Mouse (Mus musculus) midbrain, embryonic 11.5 days (tissue): ENCODE results near the gene G6pc3. TPM values are rescaled to one million over a fixed set of nuclear protein-coding genes. Genes with fewer than 3 reads are reported as not detected.

Experiments
- ATAC-seq: fragments of 200-750 bp; cut with Nextera tagmentation; 2 replicates; pipeline ENCODE4 v1.8.0; 2017; ENCODE audit warnings: moderate TSS enrichment, moderate library complexity; ENCODE audit not compliant: low FRiP score
- DNase-seq: peaks from one replicate; pipeline ENCODE4 v3.0.0; 2015; ENCODE audit warnings: low spot score; ENCODE audit errors: missing footprints
- H3K27ac ChIP-seq: fragments of 300-500 bp; sonication (generic); 2 replicates; pipeline ENCODE4 v1.5.1; 2014; ENCODE audit warnings: low read depth, low read length
- H3K27me3 ChIP-seq: fragments of 300-500 bp; sonication (generic); 2 replicates; pipeline ENCODE4 v1.6.1; 2014; ENCODE audit warnings: mild to moderate bottlenecking, low read length, moderate library complexity, mixed read lengths; ENCODE audit not compliant: control insufficient read depth, insufficient read depth
- H3K36me3 ChIP-seq: fragments of 300-500 bp; sonication (generic); 2 replicates; pipeline ENCODE4 v1.6.1; 2014; ENCODE audit warnings: mild to moderate bottlenecking, low read length, moderate library complexity, mixed read lengths; ENCODE audit not compliant: control insufficient read depth, insufficient read depth
- H3K4me1 ChIP-seq: fragments of 300-500 bp; sonication (generic); 2 replicates; pipeline ENCODE4 v1.6.1; 2014; ENCODE audit warnings: low read length; ENCODE audit not compliant: control insufficient read depth, insufficient read depth
- H3K4me2 ChIP-seq: fragments of 300-500 bp; sonication (generic); 2 replicates; pipeline ENCODE4 v1.6.1; 2014; ENCODE audit warnings: mild to moderate bottlenecking, moderate library complexity
- H3K4me3 ChIP-seq: fragments of 300-500 bp; sonication (generic); 2 replicates; pipeline ENCODE4 v1.5.1; 2014; ENCODE audit warnings: low read depth, low read length
- H3K9ac ChIP-seq: fragments of 300-500 bp; sonication (generic); 2 replicates; pipeline ENCODE4 v1.6.1; 2014; ENCODE audit warnings: low read length
- H3K9me3 ChIP-seq: fragments of 300-500 bp; sonication (generic); 2 replicates; pipeline ENCODE4 v1.6.1; 2016; ENCODE audit warnings: low read length; ENCODE audit not compliant: control insufficient read depth
- WGBS: fragments of 180-500 bp; shearing (Covaris S2); extraction: QIAGEN DNeasy Blood & Tissue Kit; methylation state at CpG from one replicate; pipeline ENCODE4 v1.1.7; 2014; 5-methylcytosine and 5-hydroxymethylcytosine counted together
- polyA plus RNA-seq: library from polyadenylated mRNA; unstranded; fragments of >200 nt; fragmentation: Nextera tagmentation; extraction: Ambion mirVana; gene quantifications from 2 replicates; pipeline ENCODE4 v1.2.1, GENCODE M21; 2014

G6pc3 gene
- polyA plus RNA-seq, 1 experiment from 2014 or later, result 31.5 TPM

DNA sequence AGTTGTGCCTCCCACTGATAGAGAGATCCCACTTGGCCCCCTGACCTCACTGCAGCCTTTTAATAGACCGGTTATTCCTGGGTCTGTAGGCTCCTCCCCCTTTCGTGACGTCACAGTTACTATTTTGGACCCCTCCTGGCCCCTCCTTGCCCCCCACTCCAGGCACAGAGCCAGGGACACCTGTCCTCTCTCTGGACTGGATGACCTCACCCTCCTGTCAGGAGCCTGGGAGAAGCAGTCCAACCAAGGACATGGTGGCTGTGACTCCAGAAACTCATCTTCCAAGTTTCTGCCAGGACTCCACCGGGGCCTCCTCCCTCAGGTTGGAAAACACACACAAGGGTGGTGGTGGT, 30.6 kb downstream of the G6pc3 start:
- Histone ChIP-seq H3K4me2 (no peak overlapping the region), H3K4me1 (peaks cover 35% of the 10 kb centered on the region), H3K36me3 (peaks cover 2% of the 10 kb centered on the region; the same call in 1 of the 2 replicates), H3K9me3 (no peaks in the 10 kb centered on the region), H3K27ac (no peak overlapping the region), H3K4me3 (no peak overlapping the region), H3K27me3 (no peaks in the 10 kb centered on the region), H3K9ac (no peak overlapping the region)
- DNase-seq, result no peak
- WGBS, result 82% methylated on average over 4 of the region's 4 CpGs
- no peak for ATAC-seq

GRCm38 (mm10) chr11:102220451-102220850, 31.0 kb downstream of the G6pc3 start:
- DNase-seq (no peak), ATAC-seq (no peak)
- Histone ChIP-seq H3K27ac (no peak overlapping the region), H3K4me2 (no peak overlapping the region), H3K4me3 (no peak overlapping the region), H3K9ac (no peak overlapping the region), H3K4me1 (peaks cover 34% of the 10 kb centered on the region), H3K27me3 (no peaks in the 10 kb centered on the region), H3K9me3 (no peaks in the 10 kb centered on the region), H3K36me3 (peaks cover 2% of the 10 kb centered on the region; the same call in 1 of the 2 replicates)
- 81% methylated on average over 6 of the region's 6 CpGs for WGBS

DNA sequence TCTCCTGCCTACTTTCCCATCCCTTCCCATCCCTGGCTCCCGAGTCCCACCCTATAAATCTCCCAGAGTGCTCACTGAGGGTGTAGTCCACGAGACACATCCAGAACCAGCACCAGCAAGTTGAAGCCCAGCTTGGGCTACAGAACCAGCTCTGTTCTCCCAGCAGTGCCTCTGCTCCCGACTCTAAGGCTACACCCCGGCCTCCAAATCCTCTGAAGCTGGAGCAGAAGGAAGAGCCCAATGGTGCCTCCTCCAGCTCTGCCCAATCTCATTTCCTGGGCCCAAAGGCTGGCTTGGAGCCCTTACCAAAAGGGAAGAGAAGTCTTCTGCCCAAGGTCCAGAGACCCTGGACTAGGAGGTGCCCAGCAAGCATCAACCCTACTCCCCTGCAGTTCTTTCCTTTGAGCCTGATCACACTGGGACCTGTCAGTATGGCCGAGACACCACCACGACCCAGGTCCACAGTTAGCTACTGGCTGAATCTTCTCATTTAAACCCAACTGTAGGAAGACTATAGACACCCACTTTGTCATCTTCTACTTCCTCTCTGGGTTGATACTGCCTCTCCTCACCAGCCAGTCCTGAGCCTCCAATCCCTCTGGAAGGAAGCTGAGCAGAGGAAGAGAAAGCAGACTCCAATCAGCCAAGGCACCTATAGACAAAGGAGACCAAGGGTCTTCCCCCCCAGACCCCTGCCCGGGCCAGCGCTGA, 32.0 kb downstream of the G6pc3 start:
- H3K9me3 ChIP-seq, result no peaks in the 10 kb centered on the region
- DNase-seq (no peak), ATAC-seq (no peak)
- H3K27ac ChIP-seq, result no peak overlapping the region
- WGBS, result 90% methylated on average over 8 of the region's 8 CpGs
- no peaks in the 10 kb centered on the region for H3K27me3 ChIP-seq
- peaks cover 2% of the 10 kb centered on the region; the same call in 1 of the 2 replicates for H3K36me3 ChIP-seq
- no peak overlapping the region for H3K9ac ChIP-seq
- H3K4me3 ChIP-seq, result no peak overlapping the region
- no peak overlapping the region for H3K4me2 ChIP-seq
- peaks cover 35% of the 10 kb centered on the region for H3K4me1 ChIP-seq

- no peak overlapping the region for H3K4me2 ChIP-seq
- H3K9me3 ChIP-seq, result no peaks in the 10 kb centered on the region
- 77% methylated on average over 7 of the region's 8 CpGs for WGBS
- H3K4me3 ChIP-seq, result no peak overlapping the region
- no peak overlapping the region for H3K27ac ChIP-seq
- H3K36me3 ChIP-seq, result peaks cover 2% of the 10 kb centered on the region; the same call in 1 of the 2 replicates
- H3K9ac ChIP-seq, result no peak overlapping the region
- H3K27me3 ChIP-seq, result no peaks in the 10 kb centered on the region
- peaks cover 39% of the 10 kb centered on the region for H3K4me1 ChIP-seq
- ATAC-seq (no peak), DNase-seq (no peak)
Measured at GRCm38 (mm10) chr11:102221954-102222351, 32.5 kb downstream of the G6pc3 start.

GRCm38 (mm10) chr11:102223166-102223565, 33.7 kb downstream of the G6pc3 start:
- Histone ChIP-seq H3K9ac (no peak overlapping the region), H3K4me2 (no peak overlapping the region), H3K27me3 (no peaks in the 10 kb centered on the region), H3K4me3 (no peak overlapping the region), H3K4me1 (peaks cover 43% of the 10 kb centered on the region), H3K36me3 (no peaks in the 10 kb centered on the region), H3K27ac (no peak overlapping the region), H3K9me3 (no peaks in the 10 kb centered on the region)
- 43% methylated on average over 6 of the region's 6 CpGs for WGBS
- peak; percentile 96 for DNase-seq
- no peak for ATAC-seq

DNA sequence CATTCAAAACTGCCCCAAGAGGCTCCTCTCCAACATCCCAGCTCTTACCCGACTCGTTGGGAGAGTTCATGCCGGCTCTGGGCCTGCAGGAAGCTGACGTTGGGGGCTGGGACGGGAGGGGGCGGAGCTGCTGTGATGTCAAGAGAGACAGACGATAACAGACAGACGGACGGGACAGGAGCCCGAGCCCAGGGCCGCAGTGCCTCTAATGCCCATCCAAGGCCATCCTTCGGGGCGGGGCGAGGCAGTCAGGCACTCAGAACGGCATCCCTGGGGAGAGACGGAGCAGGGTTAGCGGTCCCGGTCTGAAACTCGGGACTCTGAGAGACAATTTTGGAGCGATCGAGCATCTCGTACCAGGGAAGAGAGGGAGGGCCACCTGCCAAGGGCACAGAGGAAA, 35.3 kb downstream of the G6pc3 start:
- ATAC-seq, result no peak
- no peak overlapping the region for H3K27ac ChIP-seq
- no peak overlapping the region for H3K4me3 ChIP-seq
- H3K9me3 ChIP-seq, result no peaks in the 10 kb centered on the region
- no peaks in the 10 kb centered on the region for H3K36me3 ChIP-seq
- no peaks in the 10 kb centered on the region for H3K27me3 ChIP-seq
- no peak for DNase-seq
- H3K9ac ChIP-seq, result peak overlapping the region; percentile 22
- peak overlapping the region; percentile 22 for H3K4me2 ChIP-seq
- 10% methylated on average over 22 of the region's 22 CpGs for WGBS
- H3K4me1 ChIP-seq, result peaks cover 40% of the 10 kb centered on the region

GRCm38 (mm10) chr11:102225221-102225620, 35.8 kb downstream of the G6pc3 start:
- H3K4me3 ChIP-seq, result no peak overlapping the region

GRCm38 (mm10) chr11:102226067-102226978, 36.9 kb downstream of the G6pc3 start:
- H3K36me3 ChIP-seq, result no peaks in the 10 kb centered on the region
- ATAC-seq, result no peak
- no peak overlapping the region for H3K4me3 ChIP-seq
- H3K4me2 ChIP-seq, result no peak overlapping the region
- no peaks in the 10 kb centered on the region for H3K27me3 ChIP-seq
- H3K9me3 ChIP-seq, result no peaks in the 10 kb centered on the region
- DNase-seq, result no peak
- peaks cover 40% of the 10 kb centered on the region for H3K4me1 ChIP-seq
- WGBS, result 56% methylated on average over 12 of the region's 12 CpGs
- no peak overlapping the region for H3K27ac ChIP-seq
- H3K9ac ChIP-seq, result no peak overlapping the region; the same call in 1 of the 2 replicates

More at GRCm38 (mm10) chr11:102225221-102225620, 35.8 kb downstream of the G6pc3 start:
- Histone ChIP-seq H3K4me1 (peaks cover 40% of the 10 kb centered on the region), H3K9ac (peak overlapping the region; percentile 22; the same call in 1 of the 2 replicates), H3K27me3 (no peaks in the 10 kb centered on the region), H3K36me3 (no peaks in the 10 kb centered on the region), H3K27ac (no peak overlapping the region), H3K9me3 (no peaks in the 10 kb centered on the region), H3K4me2 (no peak overlapping the region; the same call in 1 of the 2 replicates)
- ATAC-seq, result no peak
- DNase-seq, result no peak
- WGBS, result 77% methylated on average over 5 of the region's 5 CpGs
